ENCODE assay signal across 8 mouse cellular contexts in genomic region chr1:36513718-36514117, GRCm38 (mm10). TPM values are rescaled to one million over a fixed set of nuclear protein-coding genes. Genes with fewer than 3 reads are reported as not detected.
DNase-seq lines count a peak whose midpoint lies in the region; ATAC-seq and TF ChIP-seq lines count a peak whose summit lies in the region.

No protein-coding gene starts in this region.

- no peaks in the 10 kb centered on the region for H3K27me3 ChIP-seq in liver, embryonic 11.5 days (replicated peaks; ENCODE audit: control insufficient read depth, insufficient read depth, low read length)
- no peaks in the 10 kb centered on the region for H3K27me3 ChIP-seq in neural tube, embryonic 15.5 days (replicated peaks)

- ATAC-seq in liver, embryonic 11.5 days (replicated peaks; ENCODE audit: low FRiP score) = no peak
- ATAC-seq in neural tube, embryonic 15.5 days (ENCODE audit: low FRiP score) = no peak

- H3K9ac ChIP-seq in liver, embryonic 11.5 days (ENCODE audit: low read depth, low read length) = no peak overlapping the region
- peak overlapping the region; percentile 82 for H3K9ac ChIP-seq in neural tube, embryonic 15.5 days (replicated peaks)

- no peaks in the 10 kb centered on the region for H3K9me3 ChIP-seq in liver, embryonic 11.5 days (ENCODE audit: control insufficient read depth, low read length)
- no peaks in the 10 kb centered on the region for H3K9me3 ChIP-seq in neural tube, embryonic 15.5 days (replicated peaks)

- peak overlapping the region; percentile 99 for H3K4me2 ChIP-seq in liver, embryonic 11.5 days
- peak overlapping the region; percentile 78 for H3K4me2 ChIP-seq in neural tube, embryonic 15.5 days

- H3K4me1 ChIP-seq in lung, adult 2 months (ENCODE audit: control insufficient read depth, insufficient read depth, low read length) = peaks cover 2% of the 10 kb centered on the region
- H3K4me1 ChIP-seq in liver, embryonic 11.5 days (replicated peaks; ENCODE audit: control insufficient read depth, insufficient read depth, low read length) = peaks cover 12% of the 10 kb centered on the region
- H3K4me1 ChIP-seq in neural tube, embryonic 15.5 days = peaks cover 44% of the 10 kb centered on the region

- 55% methylated on average over 2 of the region's 2 CpGs for WGBS in lung, adult 2 months
- WGBS in liver, embryonic 11.5 days = 46% methylated on average over 2 of the region's 2 CpGs
- 29% methylated on average over 2 of the region's 2 CpGs for WGBS in neural tube, embryonic 15.5 days

- TF ChIP-seq POLR2A in lung, adult 2 months (IDR thresholded peaks at IDR 0.05; ENCODE audit: borderline replicate concordance, extremely low read depth, low read depth, low read length) = no peak

- no peak overlapping the region for H3K4me3 ChIP-seq in lung, adult 2 months (replicated peaks; ENCODE audit: extremely low read depth, low read depth, low read length)
- peak overlapping the region; percentile 88 for H3K4me3 ChIP-seq in liver, embryonic 11.5 days (ENCODE audit: low read depth, low read length)
- H3K4me3 ChIP-seq in neural tube, embryonic 15.5 days (replicated peaks) = peak overlapping the region; percentile 99

- H3K36me3 ChIP-seq in liver, embryonic 11.5 days (ENCODE audit: control insufficient read depth, insufficient read depth, low read length) = peaks cover 7% of the 10 kb centered on the region
- H3K36me3 ChIP-seq in neural tube, embryonic 15.5 days = no peaks in the 10 kb centered on the region; the same call in 1 of the 2 replicates

- DNase-seq in lung, adult 2 months = no peak
- DNase-seq in lung, adult 18-20 months = no peak
- peak; percentile 82 to 85 for DNase-seq in cerebellum, postnatal 14 days
- DNase-seq in heart, postnatal 4 days = peak; percentile 56
- DNase-seq in liver, embryonic 11.5 days (ENCODE audit: low spot score) = no peak
- DNase-seq in right cerebral cortex, adult 2 months (ENCODE audit: low spot score in 2 of 2) = no peak
- DNase-seq in frontal cortex, postnatal 10 days (ENCODE audit: low spot score in 2 of 2) = no peak

- no peak overlapping the region for H3K27ac ChIP-seq in liver, embryonic 11.5 days (ENCODE audit: low read depth, low read length)
- no peak overlapping the region for H3K27ac ChIP-seq in neural tube, embryonic 15.5 days (replicated peaks)

- peak; percentile 53 for TF ChIP-seq CTCF in lung, adult 2 months (IDR thresholded peaks at IDR 0.05; ENCODE audit: insufficient read depth, low read length)

RNA-seq across cellular contexts. Expression of gene Cnnm3, which starts 2.1 kb away (rescaled TPM):
- 36.6 and 37.0 TPM in 2 replicates for polyA plus RNA-seq in lung, adult 2 months (2012; rRNA removed)
- 10 to 100 TPM; 14.9 to 15.7 TPM for total RNA-seq in heart, postnatal 4 days (2021)
- polyA plus RNA-seq in liver, embryonic 11.5 days (2014; fragmentation: Nextera tagmentation; extraction: Ambion mirVana) = 3.3 and 3.8 TPM in 2 replicates
- 3.1 and 4.5 TPM in 2 replicates for polyA plus RNA-seq in neural tube, embryonic 15.5 days (2015; fragmentation: Nextera tagmentation; extraction: Ambion mirVana)

RNA-seq across cellular contexts. Expression of gene Ankrd23, which starts 23.0 kb away (rescaled TPM):
- polyA plus RNA-seq in lung, adult 2 months (2012; rRNA removed) = 13.7 and 36.2 TPM in 2 replicates
- total RNA-seq in heart, postnatal 4 days (2021) = 100 to 1,000 TPM; 151 to 159 TPM
- polyA plus RNA-seq in liver, embryonic 11.5 days (2014; fragmentation: Nextera tagmentation; extraction: Ambion mirVana) = 11.0 and 13.4 TPM in 2 replicates
- 21.6 and 21.8 TPM in 2 replicates for polyA plus RNA-seq in neural tube, embryonic 15.5 days (2015; fragmentation: Nextera tagmentation; extraction: Ambion mirVana)

RNA-seq across cellular contexts. Expression of gene Gm42417, which starts 25.5 kb away (rescaled TPM):
- not detected in 2 replicates for polyA plus RNA-seq in lung, adult 2 months (2012; rRNA removed)
- 10 to 100 TPM; 48.6 to 69.8 TPM for total RNA-seq in heart, postnatal 4 days (2021)
- polyA plus RNA-seq in liver, embryonic 11.5 days (2014; fragmentation: Nextera tagmentation; extraction: Ambion mirVana) = not detected in 2 replicates
- polyA plus RNA-seq in neural tube, embryonic 15.5 days (2015; fragmentation: Nextera tagmentation; extraction: Ambion mirVana) = 0.36 and 1.2 TPM in 2 replicates

RNA-seq across cellular contexts. Expression of gene Ankrd39, which starts 33.5 kb away (rescaled TPM):
- 22.1 and 22.8 TPM in 2 replicates for polyA plus RNA-seq in lung, adult 2 months (2012; rRNA removed)
- total RNA-seq in heart, postnatal 4 days (2021) = 10 to 100 TPM; 16.0 to 18.5 TPM
- polyA plus RNA-seq in liver, embryonic 11.5 days (2014; fragmentation: Nextera tagmentation; extraction: Ambion mirVana) = 18.2 and 22.1 TPM in 2 replicates
- 29.4 and 33.0 TPM in 2 replicates for polyA plus RNA-seq in neural tube, embryonic 15.5 days (2015; fragmentation: Nextera tagmentation; extraction: Ambion mirVana)

RNA-seq across cellular contexts. Expression of gene Cnnm4, which starts 42.3 kb away (rescaled TPM):
- polyA plus RNA-seq in lung, adult 2 months (2012; rRNA removed) = 5.6 and 5.9 TPM in 2 replicates
- total RNA-seq in heart, postnatal 4 days (2021) = 1 to 10 TPM; 4.4 to 4.8 TPM
- 5.9 and 6.4 TPM in 2 replicates for polyA plus RNA-seq in liver, embryonic 11.5 days (2014; fragmentation: Nextera tagmentation; extraction: Ambion mirVana)
- 10.6 and 15.0 TPM in 2 replicates for polyA plus RNA-seq in neural tube, embryonic 15.5 days (2015; fragmentation: Nextera tagmentation; extraction: Ambion mirVana)

Comparison
In these comparisons a context has a peak if more than half of its experiments do, and no peak if none do; other contexts are left out.
1. DNase-seq: peak in cerebellum, postnatal 14 days (2 of 2) and heart, postnatal 4 days (single experiment); none in lung, adult 2 months (single experiment), lung, adult 18-20 months (0 of 2), liver, embryonic 11.5 days (single experiment), right cerebral cortex, adult 2 months (0 of 2) and frontal cortex, postnatal 10 days (0 of 2).